Mouse (Mus musculus): ENCODE data around the gene Sigmar1. TPM values are rescaled to one million over a fixed set of nuclear protein-coding genes. Genes with fewer than 3 reads are reported as not detected.

Gene Sigmar1
- 20.7 TPM for polyA plus RNA-seq (2014; fragmentation: Illumina TruSeq; extraction: RNeasy Lipid Tissue Mini Kit (QIAGEN cat#74804); ENCODE audit: low read depth, low replicate concordance)

GRCm38 (mm10) chr4:41755338-41756305 lies at the start of gene Sigmar1:
Gene Sigmar1 (minus strand): TSS chr4:41756157.

GRCm38 (mm10) chr4:41774002-41774401 lies 18.0 kb upstream of the Sigmar1 start, which contains the start of gene Ccl27a:
Gene Ccl27a (minus strand): TSS chr4:41774247.

GRCm38 (mm10) chr4:41754797-41755337 lies 1.1 kb downstream of the Sigmar1 start, which contains the start of gene Galt:
Gene Galt (plus strand): TSS chr4:41755228.

GRCm38 (mm10) chr4:41731052-41731765 lies 24.7 kb downstream of the Sigmar1 start, which contains the start of gene Arid3c:
Gene Arid3c (minus strand): TSS chr4:41731142.

GRCm38 (mm10) chr4:41722918-41723351 lies 33.0 kb downstream of the Sigmar1 start, which contains the start of gene Dctn3:
Gene Dctn3 (minus strand): TSS chr4:41723170.

GRCm38 (mm10) chr4:41713197-41714067 lies 42.5 kb downstream of the Sigmar1 start, which contains the start of gene Rpp25l:
Gene Rpp25l (minus strand): TSS chr4:41713534.

GRCm38 (mm10) chr4:41699783-41700182 lies 56.2 kb downstream of the Sigmar1 start, which contains the start of gene Il11ra1:
Gene Il11ra1 (plus strand): TSS chr4:41699989.

GRCm38 (mm10) chr4:41696930-41697841 lies 58.8 kb downstream of the Sigmar1 start, which contains the start of gene Cntfr:
Gene Cntfr (minus strand): TSS chr4:41697089.

Other genes with a start within 250 kb of the Sigmar1 start
- not detected for gene 1110017D15Rik, start 238.8 kb downstream of the Sigmar1 start, polyA plus RNA-seq (2014; fragmentation: Illumina TruSeq; extraction: RNeasy Lipid Tissue Mini Kit (QIAGEN cat#74804); ENCODE audit: low read depth, low replicate concordance)
- 1.5 TPM for gene Fam219a, start 186.6 kb downstream of the Sigmar1 start, polyA plus RNA-seq (2014; fragmentation: Illumina TruSeq; extraction: RNeasy Lipid Tissue Mini Kit (QIAGEN cat#74804); ENCODE audit: low read depth, low replicate concordance)
- gene Dnaic1, start 186.4 kb downstream of the Sigmar1 start, polyA plus RNA-seq (2014; fragmentation: Illumina TruSeq; extraction: RNeasy Lipid Tissue Mini Kit (QIAGEN cat#74804); ENCODE audit: low read depth, low replicate concordance): not detected
- gene Enho, start 115.8 kb downstream of the Sigmar1 start, polyA plus RNA-seq (2014; fragmentation: Illumina TruSeq; extraction: RNeasy Lipid Tissue Mini Kit (QIAGEN cat#74804); ENCODE audit: low read depth, low replicate concordance): not detected
- 0.44 TPM for gene Cntfr, start 59.1 kb downstream of the Sigmar1 start, polyA plus RNA-seq (2014; fragmentation: Illumina TruSeq; extraction: RNeasy Lipid Tissue Mini Kit (QIAGEN cat#74804); ENCODE audit: low read depth, low replicate concordance)
- 19.3 TPM for gene Il11ra1, start 56.2 kb downstream of the Sigmar1 start, polyA plus RNA-seq (2014; fragmentation: Illumina TruSeq; extraction: RNeasy Lipid Tissue Mini Kit (QIAGEN cat#74804); ENCODE audit: low read depth, low replicate concordance)
- gene Rpp25l, start 42.6 kb downstream of the Sigmar1 start, polyA plus RNA-seq (2014; fragmentation: Illumina TruSeq; extraction: RNeasy Lipid Tissue Mini Kit (QIAGEN cat#74804); ENCODE audit: low read depth, low replicate concordance): 0.61 TPM
- gene Dctn3, start 33.0 kb downstream of the Sigmar1 start, polyA plus RNA-seq (2014; fragmentation: Illumina TruSeq; extraction: RNeasy Lipid Tissue Mini Kit (QIAGEN cat#74804); ENCODE audit: low read depth, low replicate concordance): 44.3 TPM
- gene Arid3c, start 25.0 kb downstream of the Sigmar1 start, polyA plus RNA-seq (2014; fragmentation: Illumina TruSeq; extraction: RNeasy Lipid Tissue Mini Kit (QIAGEN cat#74804); ENCODE audit: low read depth, low replicate concordance): not detected
- gene Galt, start 929 bp downstream of the Sigmar1 start, polyA plus RNA-seq (2014; fragmentation: Illumina TruSeq; extraction: RNeasy Lipid Tissue Mini Kit (QIAGEN cat#74804); ENCODE audit: low read depth, low replicate concordance): 1.1 TPM
- gene Ccl27a, start 18.1 kb upstream of the Sigmar1 start, polyA plus RNA-seq (2014; fragmentation: Illumina TruSeq; extraction: RNeasy Lipid Tissue Mini Kit (QIAGEN cat#74804); ENCODE audit: low read depth, low replicate concordance): 3.2 TPM
- not detected for gene Gm21541, start 147.5 kb upstream of the Sigmar1 start, polyA plus RNA-seq (2014; fragmentation: Illumina TruSeq; extraction: RNeasy Lipid Tissue Mini Kit (QIAGEN cat#74804); ENCODE audit: low read depth, low replicate concordance)
- gene Gm20878, start 185.4 kb upstream of the Sigmar1 start, polyA plus RNA-seq (2014; fragmentation: Illumina TruSeq; extraction: RNeasy Lipid Tissue Mini Kit (QIAGEN cat#74804); ENCODE audit: low read depth, low replicate concordance): 0.93 TPM
- gene Fam205a4, start 209.9 kb upstream of the Sigmar1 start, polyA plus RNA-seq (2014; fragmentation: Illumina TruSeq; extraction: RNeasy Lipid Tissue Mini Kit (QIAGEN cat#74804); ENCODE audit: low read depth, low replicate concordance): 0.40 TPM

Measured in kidney, adult 10 weeks (tissue).